Mouse (Mus musculus): Measurements from ENCODE around the gene Pgm2l1.

GRCm38 (mm10) chr7:100312716-100313115 lies 85.5 kb downstream of the Pgm2l1 start:
- no peak for TF ChIP-seq CHD2 (IDR thresholded peaks at IDR 0.05; ENCODE audit: low read depth, low read length)
- TF ChIP-seq ZC3H11A (IDR thresholded peaks at IDR 0.05; ENCODE audit: borderline replicate concordance, low read depth, low read length) = no peak
